Mouse (Mus musculus) 3T3-L1 (cell line): ENCODE measurements around the gene Gm9922.

ENCODE experiments used
- DNase-seq: peaks from one replicate; pipeline ENCODE4 v3.0.0-alpha.2; 2015; ENCODE audit warnings: low read depth, low spot score

Gm9922 gene

DNA sequence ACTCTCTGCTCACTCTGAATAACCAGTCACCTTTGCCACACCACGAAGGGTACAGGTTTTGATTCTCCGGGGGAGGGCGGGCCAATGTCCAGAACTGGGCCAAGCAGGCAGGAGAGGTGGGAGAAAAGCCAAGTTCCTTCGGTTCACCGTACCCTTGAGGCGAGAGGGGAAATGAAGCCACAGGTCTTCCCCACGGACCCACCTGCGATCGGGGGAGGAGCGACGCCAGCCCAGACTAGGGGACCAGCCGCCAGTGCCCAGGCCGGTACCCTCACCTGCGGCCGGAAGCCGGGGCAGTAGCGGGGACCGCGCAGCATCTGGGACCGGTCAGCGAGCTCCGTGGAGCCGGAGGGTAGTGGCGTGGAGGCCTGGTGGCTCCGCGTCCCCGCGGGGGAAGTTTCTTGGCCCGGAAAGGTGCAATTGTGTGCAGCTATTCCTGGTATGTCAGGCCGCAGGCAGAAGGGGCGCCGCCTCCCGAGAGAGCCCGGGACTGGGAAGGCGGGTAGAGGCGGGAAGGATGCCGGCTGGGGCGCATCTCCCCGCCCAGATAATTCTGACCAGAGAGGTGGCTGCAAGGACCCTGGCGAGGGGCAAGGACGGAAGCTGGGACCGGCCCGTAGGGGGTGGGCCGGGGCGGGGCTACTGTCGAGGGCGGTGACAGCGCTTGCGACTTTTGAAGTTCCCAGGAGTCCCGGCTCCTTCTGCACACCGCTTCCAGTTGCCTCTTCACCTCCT lies at the start of gene Gm9922, which contains the start of gene Lmo7:
TSS of gene Gm9922 (minus strand) at position 578 of the 735 bp plus-strand sequence.
TSS of gene Lmo7 (plus strand) at position 721 of the 735 bp plus-strand sequence.
- DNase-seq, result peak; percentile 78

- DNase-seq, result no peak
Measured at GRCm38 (mm10) chr14:101778426-101778825, 48.8 kb upstream of the Gm9922 start.

DNA sequence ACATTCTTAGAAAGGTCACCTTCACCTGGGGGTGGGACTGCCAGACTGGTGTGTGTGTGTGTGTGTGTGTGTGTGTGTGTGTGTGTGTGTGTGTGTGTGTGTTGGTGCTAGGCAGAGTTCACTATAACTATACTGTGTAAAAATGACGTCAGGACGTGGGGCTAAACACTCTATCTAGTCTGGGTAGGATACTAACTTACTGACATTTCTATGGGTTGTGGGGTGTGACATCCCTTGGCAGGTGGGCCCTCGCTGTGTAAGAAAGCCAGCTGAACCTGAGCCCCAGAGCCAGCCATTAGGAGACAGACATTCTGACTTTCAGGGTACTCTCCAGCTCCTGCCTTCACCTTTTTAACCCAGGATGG lies 47.5 kb upstream of the Gm9922 start:
- DNase-seq, result no peak

DNA sequence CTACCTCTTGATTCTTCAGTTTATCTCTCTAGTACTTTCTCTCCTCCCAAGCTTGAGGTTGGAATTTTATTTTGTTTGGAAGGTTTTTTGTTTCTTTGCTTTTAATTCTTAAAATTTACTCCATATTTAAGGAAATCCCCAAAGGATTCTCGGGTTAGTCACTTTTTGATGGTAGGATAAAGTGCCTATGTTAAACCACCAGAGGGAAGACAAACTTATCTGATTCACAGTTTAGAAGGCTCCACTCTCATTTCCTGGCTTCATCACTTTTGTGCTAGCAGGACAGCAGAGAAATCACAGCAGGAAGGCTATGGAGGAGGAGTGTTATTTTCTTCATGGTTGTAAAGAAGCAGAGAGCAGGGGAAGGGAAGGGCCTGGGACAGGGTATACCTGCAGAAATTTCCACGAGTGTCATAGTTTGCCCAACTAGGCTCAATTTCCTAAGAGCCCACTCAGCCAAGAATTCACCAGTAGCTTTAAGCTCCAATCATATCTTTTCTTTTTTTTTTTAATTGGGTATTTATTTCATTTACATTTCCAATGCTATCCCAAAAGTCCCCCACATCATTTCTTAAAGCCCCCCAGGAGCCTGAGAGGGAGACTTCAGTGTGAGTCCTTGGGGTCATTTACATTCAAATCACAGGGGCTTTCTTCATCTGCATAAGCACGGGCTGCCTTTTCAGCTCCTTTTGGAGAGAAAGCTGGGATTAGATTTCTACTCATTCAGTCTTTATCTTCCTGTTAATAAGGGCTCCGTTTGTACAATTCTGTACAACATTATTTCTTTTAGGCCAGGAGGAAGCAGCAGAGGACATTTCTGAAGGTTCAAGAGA lies 46.9 kb upstream of the Gm9922 start:
- DNase-seq, result peak; percentile 58

DNA sequence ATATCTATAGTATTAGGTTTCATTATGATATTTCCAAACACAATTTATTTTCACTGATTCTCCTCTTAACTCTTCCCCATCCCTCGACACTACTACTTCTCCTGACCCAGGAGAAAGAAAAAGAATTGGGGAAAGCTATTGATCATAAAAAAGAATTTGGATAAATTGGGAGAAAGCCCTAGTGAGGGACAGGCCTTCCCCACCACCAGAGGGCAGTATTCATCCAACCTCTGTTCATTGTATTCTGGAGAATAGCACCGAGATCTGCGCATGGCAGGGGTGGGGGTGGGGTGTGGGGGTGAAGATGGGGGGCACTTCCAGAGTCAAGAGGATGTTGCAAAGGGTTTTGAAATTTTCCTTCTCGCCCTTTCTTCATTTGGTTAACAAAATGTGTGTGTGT lies 45.0 kb upstream of the Gm9922 start:
- peak; percentile 63 for DNase-seq

GRCm38 (mm10) chr14:101771756-101772155 lies 42.1 kb upstream of the Gm9922 start:
- DNase-seq, result no peak

DNA sequence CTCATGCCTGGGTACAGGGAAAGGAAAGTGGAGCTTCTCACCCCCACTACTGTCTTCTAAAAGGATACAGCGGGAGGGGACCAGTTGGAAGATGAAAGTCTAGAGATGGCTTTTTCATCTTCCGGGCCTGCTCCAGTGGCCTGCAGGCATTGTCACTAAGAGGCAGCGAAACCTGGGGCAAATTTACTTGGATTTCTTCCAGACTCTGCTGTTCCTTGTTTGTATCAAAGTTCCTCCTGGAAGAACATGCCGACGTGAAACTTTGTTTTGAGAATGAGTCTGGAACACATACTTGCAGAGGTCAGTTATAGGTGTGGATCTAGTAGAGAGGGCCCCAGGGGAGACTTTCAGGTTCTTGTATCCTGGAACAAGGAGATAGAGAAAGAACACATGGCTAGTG lies 41.7 kb upstream of the Gm9922 start:
- no peak for DNase-seq

DNA sequence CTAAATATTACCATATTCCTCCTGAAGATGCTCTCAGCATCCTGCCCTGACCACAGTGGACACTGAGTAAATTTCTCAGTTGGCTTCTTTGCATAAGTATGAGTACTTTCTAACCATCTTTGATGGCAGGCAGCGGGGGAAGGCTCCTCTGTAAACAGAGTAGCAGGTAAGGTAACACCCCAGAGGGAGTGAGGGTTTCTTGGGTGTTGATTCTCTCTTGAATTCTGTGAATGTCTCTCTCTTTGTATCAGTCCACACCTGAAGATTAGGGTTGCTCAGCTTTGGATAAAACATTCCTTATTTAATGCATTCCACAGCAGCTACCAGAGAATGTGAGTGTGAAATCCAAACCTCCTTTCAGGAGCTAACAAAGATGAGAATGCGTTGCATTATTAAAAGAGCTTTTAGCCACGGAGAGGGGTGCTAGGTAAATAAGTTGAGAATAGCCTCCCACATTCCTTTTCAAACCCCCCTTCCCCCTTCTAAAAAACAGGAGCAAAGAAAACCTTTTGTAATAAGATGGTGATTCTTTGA lies 34.2 kb upstream of the Gm9922 start:
- DNase-seq, result no peak

GRCm38 (mm10) chr14:101762267-101762666 lies 32.7 kb upstream of the Gm9922 start:
- peak; percentile 69 for DNase-seq

DNA sequence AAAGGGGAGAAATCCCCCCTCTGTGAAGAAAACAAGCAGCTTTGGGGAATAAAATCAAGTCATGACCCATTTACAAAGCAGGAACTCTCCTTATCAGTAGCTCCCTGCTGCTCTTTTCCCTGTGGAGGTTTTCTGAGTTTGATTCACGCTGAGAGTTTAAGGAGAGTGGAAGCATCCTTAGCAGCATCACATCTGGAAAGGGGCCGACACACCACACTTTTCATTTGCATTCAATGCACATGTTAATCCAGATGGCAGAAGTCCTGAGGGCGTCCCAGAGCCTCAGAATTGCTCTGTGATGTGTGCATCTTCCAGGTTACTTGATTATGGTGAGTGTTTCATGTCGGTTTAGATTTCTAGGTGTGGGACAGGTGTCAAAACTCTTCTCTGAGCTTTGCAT lies 25.8 kb upstream of the Gm9922 start:
- no peak for DNase-seq

DNA sequence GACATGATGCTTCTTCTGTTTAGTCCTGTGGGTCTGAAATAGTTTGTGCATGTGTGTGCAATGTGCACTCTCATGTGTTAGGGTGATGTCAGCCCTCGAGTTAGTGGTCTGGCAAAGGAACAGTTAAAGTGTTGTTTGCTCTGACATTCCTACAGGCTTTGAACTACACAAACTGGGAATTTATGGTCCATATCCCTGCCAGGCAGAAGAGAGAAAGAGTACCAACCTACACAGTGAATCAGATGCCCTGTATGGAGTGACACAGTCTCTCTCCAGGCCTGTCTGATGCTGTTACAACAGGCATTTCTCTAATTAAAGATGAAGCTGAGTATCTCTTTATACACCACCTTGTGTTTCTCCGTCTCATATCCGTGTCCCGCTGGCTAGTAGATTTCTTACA lies 21.3 kb upstream of the Gm9922 start:
- DNase-seq, result peak; percentile 44

DNA sequence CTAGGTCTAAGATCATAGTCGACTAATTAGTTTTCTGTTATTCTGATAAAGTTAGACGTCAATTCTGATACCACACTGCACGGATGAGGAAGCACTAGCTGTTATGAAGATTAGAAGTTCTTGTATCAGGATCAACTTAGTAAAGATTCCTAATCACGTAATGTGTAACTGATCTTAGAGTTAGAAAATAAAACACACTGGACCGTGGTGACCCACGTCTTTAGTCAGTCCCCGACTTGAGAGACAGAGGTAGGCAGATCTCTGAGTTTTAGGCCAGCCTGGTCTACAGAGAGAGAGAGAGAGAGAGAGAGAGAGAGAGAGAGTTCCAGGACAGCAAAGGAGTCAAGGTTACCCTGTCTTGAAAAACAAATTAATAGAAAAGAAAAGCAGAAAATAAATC lies 18.8 kb upstream of the Gm9922 start:
- no peak for DNase-seq

DNA sequence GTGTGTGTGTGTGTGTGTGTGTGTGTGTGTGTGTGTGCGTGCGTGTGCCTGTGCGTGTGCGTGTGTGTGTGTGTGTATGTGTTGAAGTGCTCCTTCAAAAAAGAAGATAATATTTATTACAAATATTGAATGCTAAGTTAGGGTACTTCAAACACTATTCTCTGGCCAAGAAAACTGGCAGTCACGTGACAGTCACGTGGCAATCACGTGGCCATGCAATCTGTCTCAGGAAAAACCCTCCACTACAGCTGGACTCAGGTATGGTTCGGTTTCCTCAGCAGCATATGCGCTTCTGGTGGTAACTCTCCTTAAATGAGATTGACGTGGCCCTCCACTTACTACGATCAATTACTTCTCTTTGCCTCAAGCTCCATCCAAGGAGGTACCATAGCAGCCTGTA lies 18.2 kb upstream of the Gm9922 start:
- DNase-seq, result no peak

- peak; percentile 81 for DNase-seq
Measured at GRCm38 (mm10) chr14:101746635-101747034, 17.0 kb upstream of the Gm9922 start.

DNA sequence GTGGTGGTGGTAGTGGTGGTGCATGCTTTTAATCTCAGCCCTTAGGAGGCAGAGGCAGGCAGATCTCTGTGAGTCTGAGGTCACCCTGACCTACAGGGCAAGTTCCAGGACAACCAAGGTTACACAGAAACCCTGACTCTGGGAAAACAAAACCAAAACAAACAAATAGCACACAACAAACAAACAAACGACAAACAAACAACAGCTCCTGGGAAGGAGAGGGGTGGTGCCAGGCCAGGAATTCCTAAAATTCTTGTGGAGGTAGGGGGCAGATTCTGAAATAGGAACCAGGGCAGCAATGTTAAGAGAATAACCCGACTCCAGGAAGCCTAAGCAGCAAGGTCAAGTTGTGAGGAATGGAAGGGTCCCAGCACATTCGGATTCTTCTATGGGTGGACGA lies 7.9 kb upstream of the Gm9922 start:
- DNase-seq, result no peak

- DNase-seq, result no peak
Measured at GRCm38 (mm10) chr14:101733542-101734303, 4.1 kb upstream of the Gm9922 start.

GRCm38 (mm10) chr14:101729972-101730692 lies 518 bp upstream of the Gm9922 start:
- no peak for DNase-seq

DNA sequence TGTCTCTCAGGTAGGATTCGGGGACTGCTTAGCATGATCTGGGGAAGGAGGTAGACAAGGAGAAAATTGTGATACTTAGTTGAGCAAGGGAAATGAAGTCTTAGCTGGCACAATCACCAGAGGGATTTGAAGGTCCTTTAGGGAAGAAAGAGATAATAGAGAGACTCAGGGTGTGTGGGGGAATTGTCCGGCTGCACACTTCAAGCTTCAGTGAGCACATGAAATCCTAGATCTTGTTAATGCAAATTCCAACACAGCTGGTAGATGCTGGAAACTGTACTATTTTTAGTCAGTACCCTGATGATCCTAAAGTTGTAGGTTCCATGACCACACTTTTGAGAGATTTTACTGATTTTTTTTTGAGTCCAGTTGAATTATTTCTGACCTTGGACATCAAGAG lies 15.2 kb downstream of the Gm9922 start:
- DNase-seq, result no peak

GRCm38 (mm10) chr14:101707088-101707487 lies 22.5 kb downstream of the Gm9922 start:
- no peak for DNase-seq

DNA sequence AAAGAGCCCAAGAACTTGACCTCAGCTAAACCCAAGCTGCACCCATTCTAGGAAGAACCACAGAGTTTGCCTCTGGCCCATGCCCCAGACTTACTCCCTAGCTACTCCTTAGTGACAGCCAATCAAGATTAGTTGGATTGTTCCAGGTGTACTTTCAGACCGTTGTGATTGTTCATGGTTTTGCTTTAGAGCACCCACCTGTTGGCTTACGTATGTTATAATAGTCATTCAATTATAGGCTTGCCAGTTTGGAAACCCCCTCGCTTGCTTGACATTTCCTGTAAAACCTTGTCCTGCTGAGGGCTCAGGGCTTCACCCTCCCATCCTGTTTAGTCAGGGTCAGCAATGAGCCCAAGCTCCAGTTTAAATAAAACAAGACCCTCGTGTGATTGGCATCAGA lies 25.1 kb downstream of the Gm9922 start:
- DNase-seq, result no peak

DNA sequence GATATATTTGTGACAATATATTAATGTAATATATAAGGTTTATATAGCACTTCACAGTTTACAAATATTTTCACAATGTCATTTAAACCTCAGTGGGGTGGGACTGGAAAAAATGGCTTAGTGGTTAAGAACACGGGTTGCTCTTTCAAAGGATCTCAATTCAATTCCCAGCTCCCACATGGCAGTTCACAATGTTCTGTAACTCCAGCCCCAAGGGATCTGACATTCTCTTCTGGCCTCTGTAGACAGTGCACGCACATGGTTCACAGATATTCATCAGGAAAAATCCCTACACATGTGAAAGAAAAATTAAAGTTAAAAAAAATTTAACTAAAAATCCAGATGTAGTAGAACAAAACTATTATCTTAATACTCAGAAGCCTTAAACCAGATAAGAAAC lies 41.2 kb downstream of the Gm9922 start:
- DNase-seq, result no peak
